Mouse (Mus musculus) right cerebral cortex, postnatal 10 days (tissue): ENCODE results near the gene Zfp553.
A peak's percentile ranks its signal among the peaks of the same experiment; 100 is the strongest.

Experiments
- DNase-seq, 2 experiments: peaks; one replicate each; pipeline ENCODE4 v3.0.0; 2021; ENCODE audit warnings: low spot score in 2 of 2

The Zfp553 gene

DNA sequence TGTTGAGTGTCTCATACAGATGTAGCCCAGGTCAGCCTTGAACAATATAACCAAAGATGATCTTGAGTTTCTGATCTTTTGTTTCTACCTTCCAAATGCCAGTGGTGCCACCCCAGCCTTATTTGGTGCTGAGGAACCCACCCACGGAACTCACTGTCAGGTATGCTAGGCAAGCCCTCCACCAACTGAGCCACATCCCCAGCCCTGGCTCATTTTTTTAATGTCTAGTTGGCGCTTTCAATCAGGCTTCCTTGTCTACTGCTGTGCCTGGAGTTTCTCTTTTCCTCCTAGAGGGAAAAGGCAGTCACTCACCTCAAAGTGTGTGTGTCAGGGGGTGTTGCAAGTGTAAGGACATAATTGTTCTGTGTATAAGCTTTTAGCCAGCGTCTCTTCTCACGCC, 38.2 kb downstream of the Zfp553 start:
- no peak for DNase-seq

DNA sequence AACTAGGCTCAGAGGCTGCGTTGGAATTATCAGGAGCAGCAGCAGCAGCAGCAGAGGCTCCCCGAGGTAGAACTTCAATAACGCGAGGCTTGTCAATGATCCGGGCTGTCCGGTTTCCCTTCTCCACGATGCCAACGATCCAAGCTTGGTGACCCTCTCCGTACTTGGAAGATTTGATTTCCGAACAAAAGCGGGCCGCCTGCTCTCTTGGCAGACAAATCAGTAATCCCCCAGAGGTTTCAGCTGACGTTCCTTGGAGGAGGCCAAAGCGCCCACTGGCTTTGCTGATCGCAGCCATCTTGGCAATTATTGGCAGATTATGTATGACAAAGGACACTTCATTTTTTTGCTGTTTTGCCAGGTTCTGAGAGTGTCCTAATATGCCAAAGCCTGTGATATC, 39.7 kb downstream of the Zfp553 start:
- no peak for DNase-seq

DNA sequence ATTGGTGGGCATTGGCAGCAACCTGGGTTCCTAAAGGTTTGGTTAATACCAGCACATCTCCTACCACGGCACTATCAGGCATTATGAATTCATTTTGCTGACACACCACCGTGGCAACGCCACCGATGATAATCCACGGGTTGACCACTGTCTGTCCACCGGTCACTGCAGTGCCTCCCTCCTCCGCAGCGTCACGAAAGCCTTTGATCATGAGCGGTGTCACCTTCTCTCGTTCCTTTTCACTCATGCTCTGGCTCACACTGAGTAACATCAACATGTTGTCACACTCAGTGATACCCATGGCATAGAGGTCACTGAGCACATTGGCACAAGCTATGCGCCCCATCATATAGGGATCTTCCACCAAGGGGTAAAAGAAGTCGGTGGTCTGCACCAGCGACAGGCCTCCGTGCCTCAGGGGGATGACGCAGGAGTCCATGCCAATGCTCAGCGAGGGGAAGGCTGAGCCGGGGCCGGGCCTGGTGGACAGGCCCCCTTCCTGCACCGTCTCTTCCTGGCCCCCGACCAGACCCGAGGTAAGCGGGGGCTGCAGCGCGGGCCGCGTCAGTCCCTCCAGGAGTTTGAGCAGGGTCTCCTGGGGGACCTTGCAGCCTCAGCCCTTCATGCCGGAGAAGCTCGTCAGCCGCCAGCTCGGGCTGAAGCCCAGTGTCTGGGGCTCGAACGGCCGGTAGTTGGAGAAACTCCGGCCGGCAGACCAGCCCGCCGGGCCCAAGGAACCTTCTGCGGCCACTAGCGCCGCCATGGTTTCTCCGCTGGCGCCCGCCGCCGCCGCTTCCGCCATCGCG, 40.5 kb downstream of the Zfp553 start:
- peak in 1 of 2 experiments; percentile 51 for DNase-seq

DNA sequence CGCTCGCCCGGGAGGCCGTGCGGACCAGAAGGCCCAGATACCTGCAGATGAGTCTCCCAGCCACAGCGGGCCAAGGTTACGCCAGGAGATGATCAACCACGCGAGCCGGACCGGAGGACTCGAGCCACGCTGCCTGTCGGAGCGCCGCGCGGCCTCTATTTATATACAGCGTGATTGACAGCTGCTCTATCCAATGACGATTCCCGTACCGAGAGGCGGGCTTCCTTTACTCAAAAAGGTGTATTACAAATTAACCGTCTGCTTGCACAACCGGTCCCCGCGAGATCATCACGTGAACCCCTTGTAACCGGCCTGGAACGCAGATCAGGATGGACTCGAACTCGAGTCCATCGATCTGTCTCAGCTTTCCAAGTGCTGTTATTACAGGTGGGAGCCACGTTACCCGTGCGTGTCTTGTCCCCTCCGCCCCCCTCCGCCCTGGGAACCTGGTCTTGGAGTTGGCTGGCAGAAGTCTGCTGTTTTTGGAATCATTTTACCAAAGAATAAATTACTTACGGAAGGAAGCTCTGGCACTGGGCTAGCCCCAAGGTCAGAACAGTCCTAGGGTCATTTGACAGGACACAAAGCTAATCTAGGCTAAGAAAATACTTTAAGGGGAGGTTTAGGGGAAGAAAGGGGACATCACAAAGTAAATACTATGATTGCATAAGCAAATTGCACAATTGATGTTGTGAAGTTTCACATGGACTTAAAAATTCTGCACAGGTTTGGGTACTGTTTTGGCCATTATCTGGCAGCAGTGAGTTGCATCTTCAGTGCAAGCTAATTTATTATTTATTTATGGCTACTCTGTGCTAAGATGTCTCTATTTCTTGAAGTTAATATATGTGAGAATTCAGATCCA, 41.3 kb downstream of the Zfp553 start, which contains the start of gene Sephs2:
Gene Sephs2, minus strand, starts transcription at position 131 of the 865 bp plus-strand sequence.
- peak; percentile 96 for DNase-seq

DNA sequence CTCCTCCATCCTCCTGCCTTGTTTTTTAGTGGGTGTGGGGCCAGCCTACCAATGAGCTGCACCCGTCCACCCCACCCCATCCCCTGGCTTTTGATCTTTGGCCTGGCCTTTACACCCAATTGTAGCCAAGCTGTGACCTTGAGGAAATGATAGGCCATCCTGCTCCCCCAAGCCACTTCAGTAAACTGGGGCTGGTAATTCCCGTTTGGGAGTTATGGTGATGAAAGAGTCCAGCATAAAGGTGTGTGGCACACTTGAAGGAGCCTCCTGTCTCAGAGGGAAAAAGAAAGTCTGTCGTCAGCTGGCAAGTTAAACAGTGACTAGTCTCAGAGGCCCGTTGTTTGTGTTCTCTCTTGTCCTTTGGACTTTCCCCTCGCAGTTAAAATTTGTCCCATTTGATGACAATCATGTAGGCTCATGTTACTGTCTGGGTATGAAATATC, 43.7 kb downstream of the Zfp553 start:
- no peak for DNase-seq

DNA sequence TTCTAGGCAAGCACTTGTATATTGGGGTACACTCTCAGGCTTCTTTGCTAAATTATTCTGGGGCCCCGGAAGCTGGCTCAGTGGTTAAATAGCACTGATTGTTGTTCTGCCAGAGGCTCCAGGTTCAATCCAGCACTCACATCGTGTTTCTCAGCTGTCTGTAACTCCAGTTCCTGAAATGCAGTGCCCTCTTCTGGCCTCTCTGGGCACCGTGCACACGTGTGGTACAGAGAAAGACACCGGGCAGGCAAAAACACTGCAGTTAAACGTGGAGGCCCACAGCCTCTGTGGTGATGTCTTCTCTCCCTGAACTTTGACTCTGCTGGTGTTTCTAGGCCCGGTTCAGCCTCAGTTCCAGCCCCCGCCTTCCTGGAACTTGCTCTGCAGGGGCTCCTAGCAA, 45.5 kb downstream of the Zfp553 start:
- peak in 1 of 2 experiments; percentile 49 for DNase-seq

DNA sequence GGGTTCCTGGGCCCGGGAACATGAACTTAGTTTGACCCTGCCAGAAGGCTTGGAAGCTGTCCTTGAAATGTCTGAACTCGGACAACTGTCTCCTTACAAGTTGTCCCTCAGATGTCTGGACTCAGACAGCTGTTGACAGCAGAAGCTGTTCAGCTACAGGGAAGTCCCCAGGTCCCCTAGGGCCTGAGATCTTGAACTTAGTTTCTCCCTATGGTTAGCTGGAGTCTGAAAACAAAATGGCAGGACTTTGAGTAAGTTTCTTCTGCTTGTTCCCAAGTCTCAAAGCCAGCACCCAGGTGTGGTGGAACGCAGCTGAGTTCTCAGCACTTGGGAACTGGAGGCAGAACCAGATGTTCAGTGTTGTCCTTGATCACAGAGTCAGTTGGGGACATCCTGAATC, 47.2 kb downstream of the Zfp553 start:
- DNase-seq, result no peak

DNA sequence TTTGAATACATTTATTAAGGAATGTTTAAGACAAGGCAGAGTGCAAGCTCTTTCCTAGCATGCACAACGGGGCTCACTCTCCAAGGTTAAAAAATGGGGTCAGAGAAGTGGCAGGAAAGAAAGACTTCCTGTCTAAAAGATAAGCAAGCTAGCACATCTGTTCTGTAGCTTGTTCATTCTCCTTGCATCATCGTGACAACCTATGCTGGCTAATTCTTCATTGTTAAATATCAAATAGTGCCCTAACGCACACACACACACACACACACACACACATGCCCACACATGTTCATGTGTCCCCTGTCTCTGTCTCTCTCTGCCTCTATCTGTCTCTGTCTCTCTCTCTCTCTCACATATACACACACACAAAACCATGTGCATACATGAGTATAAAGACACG, 48.3 kb downstream of the Zfp553 start:
- DNase-seq, result no peak

DNA sequence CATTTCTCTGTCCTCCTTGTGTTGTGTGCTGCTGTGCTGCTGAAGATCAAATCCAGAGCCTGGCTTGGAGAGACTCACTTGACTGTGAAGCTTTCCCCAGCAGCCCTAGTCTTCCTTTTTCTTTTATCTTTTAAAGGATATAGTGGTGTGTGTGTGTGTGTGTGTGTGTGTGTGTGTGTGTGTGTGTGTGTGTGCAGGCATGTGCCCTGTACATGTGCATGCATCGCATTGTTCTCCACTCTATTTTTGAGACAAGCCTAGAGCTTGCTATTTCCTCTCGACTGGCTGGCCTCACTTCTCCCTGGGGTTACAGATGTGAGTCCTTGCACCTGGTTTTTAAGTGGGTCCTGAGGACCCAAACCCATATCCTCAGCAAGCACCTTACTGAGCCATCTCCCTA, 49.3 kb downstream of the Zfp553 start:
- DNase-seq, result no peak

DNA sequence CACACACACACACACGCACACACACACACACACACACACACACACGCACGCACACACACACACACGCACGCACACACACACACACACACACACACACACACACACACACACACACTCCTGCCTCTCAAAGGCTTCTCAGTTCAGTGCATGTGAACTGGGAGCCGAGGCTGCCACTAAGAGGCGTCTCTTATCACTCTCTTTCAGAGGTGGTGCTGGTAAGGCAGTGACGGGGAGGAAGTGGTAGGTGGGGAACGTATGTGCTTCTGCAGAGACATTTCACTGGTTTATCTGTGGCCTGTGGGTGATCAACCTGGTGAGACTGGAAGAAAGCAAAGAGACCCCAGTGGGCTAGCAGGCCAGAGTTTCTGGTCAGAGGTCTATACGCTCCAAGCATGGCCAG, 52.3 kb downstream of the Zfp553 start:
- DNase-seq, result no peak
